Mouse (Mus musculus): Measurements from ENCODE around the gene Igfbp2.

DNA sequence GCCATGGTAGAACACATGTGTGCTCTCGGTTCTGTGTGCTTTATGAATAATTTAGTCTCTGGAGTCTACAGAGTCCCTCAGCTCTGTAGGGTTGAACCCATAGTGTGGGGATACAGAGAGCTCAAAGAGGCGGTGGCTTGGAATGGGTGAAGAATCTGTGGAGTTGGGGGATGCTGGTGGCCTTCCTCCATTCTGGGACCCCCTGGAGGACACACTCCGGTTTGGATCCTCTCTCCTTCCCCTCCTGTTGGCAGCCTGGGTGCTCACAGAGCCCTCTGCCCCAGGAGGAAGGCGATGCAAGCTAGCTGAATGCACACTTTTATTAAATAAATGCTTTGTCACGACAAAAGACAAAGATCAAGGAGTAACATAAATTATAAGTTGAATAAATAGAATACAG is 33.3 kb downstream of the Igfbp2 start:
- no peak for TF ChIP-seq EP300 (IDR thresholded peaks at IDR 0.05; ENCODE audit: low read depth)
- TF ChIP-seq CTCF (IDR thresholded peaks at IDR 0.05; ENCODE audit: low read depth): no peak
